Mouse (Mus musculus) liver, embryonic 14.5 days (tissue): Measurements from ENCODE around the gene Ssx2ip.

ENCODE experiments used
- CTCF ChIP-seq: IDR thresholded peaks from 2 replicates; pipeline ENCODE4 v1.5.1; 2016; ENCODE audit warnings: antibody characterized with exemption, low read depth, control low read depth
- EP300 ChIP-seq: IDR thresholded peaks from 2 replicates; pipeline ENCODE4 v1.6.1; 2016; ENCODE audit warnings: antibody characterized with exemption, low read depth

- TF ChIP-seq CTCF (peak; percentile 12; the same call in 1 of the 2 replicates), EP300 (no peak)
These were observed 77.6 kb downstream of the Ssx2ip start for GRCm38 (mm10) chr3:146482044-146482443.
